Mouse (Mus musculus): ENCODE data around the gene Pkd2l1. TPM values are rescaled to one million over a fixed set of nuclear protein-coding genes. Genes with fewer than 3 reads are reported as not detected.
A peak's percentile ranks its signal among the peaks of the same experiment; 100 is the strongest.

Gene Pkd2l1
- polyA plus RNA-seq, 1 experiment from 2014 or later = not detected

- ATAC-seq = no peak
- WGBS (ENCODE audit: insufficient replicate concordance) = 55% methylated on average over 5 of the region's 5 CpGs
- H3K9me3 ChIP-seq (replicated peaks) = no peaks in the 10 kb centered on the region
- H3K4me1 ChIP-seq = no peaks in the 10 kb centered on the region
- H3K27ac ChIP-seq = no peak overlapping the region
- H3K27me3 ChIP-seq (replicated peaks) = peaks cover 56% of the 10 kb centered on the region
- H3K36me3 ChIP-seq = no peaks in the 10 kb centered on the region
- no peak overlapping the region for H3K4me2 ChIP-seq
- no peak overlapping the region for H3K9ac ChIP-seq
- no peak overlapping the region for H3K4me3 ChIP-seq
Observed at GRCm38 (mm10) chr19:44153781-44154180, 38.5 kb downstream of the Pkd2l1 start.

- Histone ChIP-seq H3K4me1 (peaks cover 22% of the 10 kb centered on the region), H3K36me3 (peaks cover 5% of the 10 kb centered on the region), H3K4me3 (no peak overlapping the region), H3K27me3 (replicated peaks) (peaks cover 21% of the 10 kb centered on the region), H3K4me2 (no peak overlapping the region), H3K27ac (no peak overlapping the region), H3K9me3 (replicated peaks) (no peaks in the 10 kb centered on the region), H3K9ac (no peak overlapping the region)
- WGBS (ENCODE audit: insufficient replicate concordance) = 49% methylated on average over 2 of the region's 2 CpGs
- ATAC-seq = no peak
Observed at GRCm38 (mm10) chr19:44148991-44149390, 43.3 kb downstream of the Pkd2l1 start.

GRCm38 (mm10) chr19:44148345-44148744 lies 43.9 kb downstream of the Pkd2l1 start:
- H3K4me3 ChIP-seq = no peak overlapping the region
- H3K27ac ChIP-seq = no peak overlapping the region
- H3K9ac ChIP-seq = no peak overlapping the region
- 23% methylated on average over 2 of the region's 2 CpGs for WGBS (ENCODE audit: insufficient replicate concordance)
- peaks cover 22% of the 10 kb centered on the region for H3K4me1 ChIP-seq
- no peak overlapping the region for H3K4me2 ChIP-seq
- ATAC-seq = no peak
- peaks cover 21% of the 10 kb centered on the region for H3K27me3 ChIP-seq (replicated peaks)
- no peaks in the 10 kb centered on the region for H3K9me3 ChIP-seq (replicated peaks)
- peaks cover 11% of the 10 kb centered on the region for H3K36me3 ChIP-seq

GRCm38 (mm10) chr19:44146951-44147350 lies 45.3 kb downstream of the Pkd2l1 start:
- WGBS (ENCODE audit: insufficient replicate concordance) = 90% methylated on average over 8 of the region's 8 CpGs
- H3K27ac ChIP-seq = no peak overlapping the region
- ATAC-seq = no peak
- H3K4me1 ChIP-seq = peaks cover 22% of the 10 kb centered on the region
- H3K36me3 ChIP-seq = peaks cover 25% of the 10 kb centered on the region
- H3K9ac ChIP-seq = no peak overlapping the region
- H3K9me3 ChIP-seq (replicated peaks) = no peaks in the 10 kb centered on the region
- H3K27me3 ChIP-seq (replicated peaks) = peaks cover 10% of the 10 kb centered on the region
- peak overlapping the region; percentile 90 for H3K4me2 ChIP-seq
- no peak overlapping the region for H3K4me3 ChIP-seq

GRCm38 (mm10) chr19:44146568-44146879 lies 45.7 kb downstream of the Pkd2l1 start:
- peaks cover 8% of the 10 kb centered on the region for H3K27me3 ChIP-seq (replicated peaks)
- no peaks in the 10 kb centered on the region for H3K9me3 ChIP-seq (replicated peaks)
- peak overlapping the region; percentile 76; the same call in 1 of the 2 replicates for H3K9ac ChIP-seq
- peak overlapping the region; percentile 90 for H3K4me2 ChIP-seq
- 59% methylated on average over 9 of the region's 9 CpGs for WGBS (ENCODE audit: insufficient replicate concordance)
- no peak overlapping the region for H3K27ac ChIP-seq
- peaks cover 29% of the 10 kb centered on the region for H3K36me3 ChIP-seq
- peak overlapping the region; percentile 78 for H3K4me3 ChIP-seq
- H3K4me1 ChIP-seq = peaks cover 22% of the 10 kb centered on the region
- peak; percentile 53; the same call in 1 of the 2 replicates for ATAC-seq

GRCm38 (mm10) chr19:44145702-44146567 lies 46.3 kb downstream of the Pkd2l1 start, which contains the start of gene Bloc1s2:
Gene Bloc1s2, minus strand, starts transcription at chr19:44146446.
- Histone ChIP-seq H3K4me2 (peak within 1 kb of the TSS; percentile 90), H3K4me1 (peaks cover 22% of the 10 kb centered on the region), H3K27ac (0 out of 2 replicates have a peak within 1 kb of the TSS, but pooled peaks have one; percentile 25), H3K27me3 (replicated peaks) (peaks cover 8% of the 10 kb centered on the region), H3K9me3 (replicated peaks) (no peaks in the 10 kb centered on the region), H3K4me3 (peak within 1 kb of the TSS; percentile 78), H3K36me3 (peaks cover 35% of the 10 kb centered on the region), H3K9ac (peak within 1 kb of the TSS; percentile 76)
- 5% methylated on average over 46 of the region's 46 CpGs for WGBS (ENCODE audit: insufficient replicate concordance)
- ATAC-seq = peak; percentile 93

- no peaks in the 10 kb centered on the region for H3K9me3 ChIP-seq (replicated peaks)
- H3K27me3 ChIP-seq (replicated peaks) = peaks cover 5% of the 10 kb centered on the region; the same call in 1 of the 2 replicates
- no peak overlapping the region for H3K4me3 ChIP-seq
- peaks cover 47% of the 10 kb centered on the region for H3K36me3 ChIP-seq
- peaks cover 22% of the 10 kb centered on the region for H3K4me1 ChIP-seq
- H3K9ac ChIP-seq = no peak overlapping the region
- WGBS (ENCODE audit: insufficient replicate concordance) = 39% methylated on average over 9 of the region's 9 CpGs
- no peak overlapping the region for H3K27ac ChIP-seq
- no peak overlapping the region for H3K4me2 ChIP-seq
- ATAC-seq = no peak
Observed at GRCm38 (mm10) chr19:44144366-44144765, 47.9 kb downstream of the Pkd2l1 start.

- Histone ChIP-seq H3K9me3 (replicated peaks) (no peaks in the 10 kb centered on the region), H3K4me1 (peaks cover 25% of the 10 kb centered on the region), H3K27ac (no peak overlapping the region), H3K4me3 (peak overlapping the region; percentile 73), H3K36me3 (peaks cover 44% of the 10 kb centered on the region), H3K9ac (peak overlapping the region; percentile 43; the same call in 1 of the 2 replicates), H3K27me3 (replicated peaks) (no peaks in the 10 kb centered on the region), H3K4me2 (peak overlapping the region; percentile 76)
- ATAC-seq = 0 out of 2 replicates have a peak, but pooled peaks have one; percentile 25
- WGBS (ENCODE audit: insufficient replicate concordance) = 17% methylated on average over 7 of the region's 7 CpGs
Observed at GRCm38 (mm10) chr19:44135960-44136485, 56.2 kb downstream of the Pkd2l1 start.

GRCm38 (mm10) chr19:44135072-44135959 lies 56.9 kb downstream of the Pkd2l1 start, which contains the start of gene Cwf19l1:
Gene Cwf19l1, minus strand, starts transcription at chr19:44135876.
- peak within 1 kb of the TSS; percentile 73 for H3K4me3 ChIP-seq
- peaks cover 25% of the 10 kb centered on the region for H3K4me1 ChIP-seq
- H3K9me3 ChIP-seq (replicated peaks) = no peaks in the 10 kb centered on the region
- peak within 1 kb of the TSS; percentile 76 for H3K4me2 ChIP-seq
- H3K9ac ChIP-seq = peak within 1 kb of the TSS; percentile 74
- H3K27me3 ChIP-seq (replicated peaks) = no peaks in the 10 kb centered on the region
- peak; percentile 86 for ATAC-seq
- under 1% methylated on average over 45 of the region's 45 CpGs for WGBS (ENCODE audit: insufficient replicate concordance)
- peak within 1 kb of the TSS; percentile 82 for H3K27ac ChIP-seq
- H3K36me3 ChIP-seq = peaks cover 46% of the 10 kb centered on the region

- no peak overlapping the region for H3K27ac ChIP-seq
- WGBS (ENCODE audit: insufficient replicate concordance) = 74% methylated on average over 5 of the region's 5 CpGs
- H3K9me3 ChIP-seq (replicated peaks) = no peaks in the 10 kb centered on the region
- H3K4me2 ChIP-seq = no peak overlapping the region
- peaks cover 25% of the 10 kb centered on the region for H3K4me1 ChIP-seq
- no peak for ATAC-seq
- no peak overlapping the region for H3K9ac ChIP-seq
- no peak overlapping the region for H3K4me3 ChIP-seq
- H3K27me3 ChIP-seq (replicated peaks) = no peaks in the 10 kb centered on the region
- peaks cover 49% of the 10 kb centered on the region for H3K36me3 ChIP-seq
Observed at GRCm38 (mm10) chr19:44132917-44133316, 59.3 kb downstream of the Pkd2l1 start.

- H3K27ac ChIP-seq = no peak overlapping the region
- no peaks in the 10 kb centered on the region for H3K9me3 ChIP-seq (replicated peaks)
- no peaks in the 10 kb centered on the region for H3K27me3 ChIP-seq (replicated peaks)
- peaks cover 92% of the 10 kb centered on the region for H3K36me3 ChIP-seq
- ATAC-seq = no peak
- 84% methylated on average over 2 of the region's 2 CpGs for WGBS (ENCODE audit: insufficient replicate concordance)
- H3K4me1 ChIP-seq = peaks cover 8% of the 10 kb centered on the region
- no peak overlapping the region for H3K4me3 ChIP-seq
- H3K4me2 ChIP-seq = no peak overlapping the region
- H3K9ac ChIP-seq = no peak overlapping the region
Observed at GRCm38 (mm10) chr19:44128560-44128959, 63.7 kb downstream of the Pkd2l1 start.
